Mouse (Mus musculus) mesoderm, embryonic 11.5 days (tissue): Measurements from ENCODE around the gene Ssx2ip.

Source experiments
- DNase-seq: peaks from one replicate; pipeline ENCODE4 v3.0.0-alpha.2; 2012; ENCODE audit warnings: low read depth, low spot score

Gene Ssx2ip

GRCm38 (mm10) chr3:146404311-146405201 is at the start of gene Ssx2ip:
Gene Ssx2ip, plus strand, starts transcription at chr3:146404642.
- DNase-seq: peak; percentile 95

- DNase-seq: no peak
Measured at GRCm38 (mm10) chr3:146355146-146355545, 49.3 kb upstream of the Ssx2ip start.

GRCm38 (mm10) chr3:146365471-146365870 is 39.0 kb upstream of the Ssx2ip start:
- no peak for DNase-seq

GRCm38 (mm10) chr3:146367058-146367457 is 37.4 kb upstream of the Ssx2ip start:
- no peak for DNase-seq

GRCm38 (mm10) chr3:146370553-146371095 is 33.8 kb upstream of the Ssx2ip start:
- DNase-seq: no peak

GRCm38 (mm10) chr3:146371201-146371600 is 33.2 kb upstream of the Ssx2ip start:
- DNase-seq: no peak

GRCm38 (mm10) chr3:146374596-146375175 is 29.8 kb upstream of the Ssx2ip start:
- no peak for DNase-seq

- peak; percentile 39 for DNase-seq
Measured at GRCm38 (mm10) chr3:146375224-146375657, 29.2 kb upstream of the Ssx2ip start.

GRCm38 (mm10) chr3:146376337-146377130 is 27.9 kb upstream of the Ssx2ip start:
- DNase-seq: no peak

- no peak for DNase-seq
Measured at GRCm38 (mm10) chr3:146377216-146377615, 27.2 kb upstream of the Ssx2ip start.

GRCm38 (mm10) chr3:146378753-146379152 is 25.7 kb upstream of the Ssx2ip start:
- DNase-seq: no peak

- peak; percentile 83 for DNase-seq
Measured at GRCm38 (mm10) chr3:146379740-146380466, 24.5 kb upstream of the Ssx2ip start.

GRCm38 (mm10) chr3:146380874-146381273 is 23.6 kb upstream of the Ssx2ip start:
- no peak for DNase-seq

GRCm38 (mm10) chr3:146381471-146381870 is 23.0 kb upstream of the Ssx2ip start:
- DNase-seq: no peak

- no peak for DNase-seq
Measured at GRCm38 (mm10) chr3:146386800-146387199, 17.6 kb upstream of the Ssx2ip start.

- no peak for DNase-seq
Measured at GRCm38 (mm10) chr3:146392656-146393321, 11.7 kb upstream of the Ssx2ip start.

GRCm38 (mm10) chr3:146393641-146394100 is 10.8 kb upstream of the Ssx2ip start:
- no peak for DNase-seq

- DNase-seq: no peak
Measured at GRCm38 (mm10) chr3:146396256-146396655, 8.2 kb upstream of the Ssx2ip start.

- no peak for DNase-seq
Measured at GRCm38 (mm10) chr3:146396934-146397333, 7.5 kb upstream of the Ssx2ip start.

- no peak for DNase-seq
Measured at GRCm38 (mm10) chr3:146397847-146398246, 6.6 kb upstream of the Ssx2ip start.
